9 mouse cellular contexts compared by ENCODE assay signal in genomic region chr7:35579849-35580248, GRCm38 (mm10). TPM values are rescaled to one million over a fixed set of nuclear protein-coding genes. Genes with fewer than 3 reads are reported as not detected.
DNase-seq lines count a peak whose midpoint lies in the region; ATAC-seq and TF ChIP-seq lines count a peak whose summit lies in the region.
"Had no signal": no experiment of that assay in that cellular context is flagged by ENCODE, and none has a peak within 500 bp of the region (broad histone marks: within the 10 kb centered on the region; RNA-seq: fewer than 3 reads in every experiment).

No protein-coding gene starts in this region.

- no peak overlapping the region for H3K4me2 ChIP-seq in heart, postnatal 0 days (ENCODE audit: low read depth, low read length)

- ATAC-seq in heart, postnatal 0 days (ENCODE audit: insufficient read depth, low read depth) = no peak

- intact Hi-C loops in heart, postnatal 25 days (cut with DNase I) = loop anchor here (10.0 kb wide), 1 partner anchor 245 kb away; the partner anchor contains the start of gene Rhpn2

- no peaks in the 10 kb centered on the region for H3K9me3 ChIP-seq in heart, postnatal 0 days (replicated peaks; ENCODE audit: control insufficient read depth, low read length)

- H3K36me3 ChIP-seq in heart, postnatal 0 days (replicated peaks; ENCODE audit: control insufficient read depth, insufficient read depth, low read length) = no peaks in the 10 kb centered on the region

- no peak overlapping the region for H3K9ac ChIP-seq in heart, postnatal 0 days (replicated peaks; ENCODE audit: low read depth, low read length)

- DNase-seq in heart, postnatal 0 days (ENCODE audit: low spot score) = no peak
- no peak for DNase-seq in heart, postnatal 25 days (ENCODE audit: low spot score)
- peak; percentile 26 for DNase-seq in urinary bladder, postnatal 25 days (ENCODE audit: low spot score)
- DNase-seq in urinary bladder, postnatal 10 days (ENCODE audit: low spot score) = no peak
- peak; percentile 33 for DNase-seq in lung, adult 2 months
- peak; percentile 34 for DNase-seq in testis, postnatal 14 days (ENCODE audit: low spot score)
- no peak for DNase-seq in layer of hippocampus, adult 8-10 months (ENCODE audit: low spot score in 2 of 2)

- peak; percentile 57 for TF ChIP-seq CTCF in heart, postnatal 0 days (IDR thresholded peaks at IDR 0.05; ENCODE audit: low read depth)
- TF ChIP-seq CTCF in cortical plate, adult 2 months (IDR thresholded peaks at IDR 0.05; ENCODE audit: extremely low read depth, insufficient read depth, low read length) = peak; percentile 49; the same call in 1 of the 2 replicates
- peak; percentile 80 for TF ChIP-seq CTCF in lung, adult 2 months (IDR thresholded peaks at IDR 0.05; ENCODE audit: insufficient read depth, low read length)

- H3K4me1 ChIP-seq in heart, postnatal 0 days (ENCODE audit: control insufficient read depth, insufficient read depth) = 0 out of 2 replicates have a peak, but pooled peaks cover 7% of the 10 kb centered on the region
- no peaks in the 10 kb centered on the region for H3K4me1 ChIP-seq in cortical plate, adult 2 months (ENCODE audit: control insufficient read depth, insufficient read depth, low read length)
- H3K4me1 ChIP-seq in lung, adult 2 months (ENCODE audit: control insufficient read depth, insufficient read depth, low read length) = peaks cover under 1% of the 10 kb centered on the region; the same call in 1 of the 2 replicates

- peaks cover 26% of the 10 kb centered on the region for H3K27me3 ChIP-seq in heart, postnatal 0 days (ENCODE audit: control insufficient read depth, insufficient read depth, low read length)

- no peak for TF ChIP-seq EP300 in heart, postnatal 0 days (IDR thresholded peaks at IDR 0.05; ENCODE audit: low read depth)

- H3K4me3 ChIP-seq in heart, postnatal 0 days (ENCODE audit: low read depth, low read length) = no peak overlapping the region
- H3K4me3 ChIP-seq in cortical plate, adult 2 months (ENCODE audit: insufficient read depth, low read length) = no peak overlapping the region
- H3K4me3 ChIP-seq in lung, adult 2 months (replicated peaks; ENCODE audit: extremely low read depth, low read depth, low read length) = no peak overlapping the region
- H3K4me3 ChIP-seq: erythroblast, embryonic 14.5 days had no signal

- no peak overlapping the region for H3K27ac ChIP-seq in heart, postnatal 0 days (ENCODE audit: low read depth)
- H3K27ac ChIP-seq in cortical plate, adult 2 months (ENCODE audit: insufficient read depth, low read length) = no peak overlapping the region

- no peak for TF ChIP-seq POLR2A in cortical plate, adult 2 months (IDR thresholded peaks at IDR 0.05; ENCODE audit: extremely low read depth, insufficient read depth, low read length)
- TF ChIP-seq POLR2A in lung, adult 2 months (IDR thresholded peaks at IDR 0.05; ENCODE audit: borderline replicate concordance, extremely low read depth, low read depth, low read length) = no peak

- 38% methylated on average over 4 of the region's 4 CpGs for WGBS in heart, postnatal 0 days
- 35% methylated on average over 4 of the region's 4 CpGs for WGBS in lung, adult 2 months

RNA-seq across cellular contexts. Expression of gene Rgs9bp, which starts 5.5 kb away (rescaled TPM):
- under 0.01 TPM in 1 of 2 replicates, not detected in the other for total RNA-seq in heart, postnatal 0 days (2014; rRNA removed; ENCODE audit: low replicate concordance)
- polyA plus RNA-seq in heart, postnatal 0 days (2015; fragmentation: Nextera tagmentation; extraction: Ambion mirVana) = 0.04 and 0.07 TPM in 2 replicates
- total RNA-seq in heart, postnatal 25 days (2021) = under 1 TPM; 0.03 to 0.06 TPM
- polyA plus RNA-seq in cortical plate, adult 2 months (2012; rRNA removed) = 0.08 TPM in 2 replicates
- 0.06 and 0.11 TPM in 2 replicates for polyA plus RNA-seq in lung, adult 2 months (2012; rRNA removed)
- total RNA-seq in layer of hippocampus, adult 8-10 months (2022) = under 1 TPM; 0.25 to 0.45 (median 0.29) TPM
- polyA plus RNA-seq: erythroblast, embryonic 14.5 days had no signal

RNA-seq across cellular contexts. Expression of gene Ankrd27, which starts 6.2 kb away (rescaled TPM):
- 9.5 and 19.3 TPM in 2 replicates for total RNA-seq in heart, postnatal 0 days (2014; rRNA removed; ENCODE audit: low replicate concordance)
- 8.9 and 9.6 TPM in 2 replicates for polyA plus RNA-seq in heart, postnatal 0 days (2015; fragmentation: Nextera tagmentation; extraction: Ambion mirVana)
- 10 to 100 TPM; 12.3 to 12.6 TPM for total RNA-seq in heart, postnatal 25 days (2021)
- polyA plus RNA-seq in cortical plate, adult 2 months (2012; rRNA removed) = 34.9 and 38.0 TPM in 2 replicates
- polyA plus RNA-seq in lung, adult 2 months (2012; rRNA removed) = 23.4 and 28.7 TPM in 2 replicates
- total RNA-seq in layer of hippocampus, adult 8-10 months (2022) = 10 to 100 TPM; 38.4 to 49.5 (median 43.6) TPM

RNA-seq across cellular contexts. Expression of gene Nudt19, which starts 23.7 kb away (rescaled TPM):
- 75.2 and 76.6 TPM in 2 replicates for total RNA-seq in heart, postnatal 0 days (2014; rRNA removed; ENCODE audit: low replicate concordance)
- 133 and 136 TPM in 2 replicates for polyA plus RNA-seq in heart, postnatal 0 days (2015; fragmentation: Nextera tagmentation; extraction: Ambion mirVana)
- total RNA-seq in heart, postnatal 25 days (2021) = 10 to 100 TPM; 75.1 to 83.7 TPM
- 123 and 129 TPM in 2 replicates for polyA plus RNA-seq in cortical plate, adult 2 months (2012; rRNA removed)
- 20.6 and 22.3 TPM in 2 replicates for polyA plus RNA-seq in lung, adult 2 months (2012; rRNA removed)
- total RNA-seq in layer of hippocampus, adult 8-10 months (2022) = 10 to 100 TPM; 65.4 to 80.5 (median 73.1) TPM

RNA-seq across cellular contexts. Expression of gene Tdrd12, which starts 42.3 kb away (rescaled TPM):
- total RNA-seq in heart, postnatal 0 days (2014; rRNA removed; ENCODE audit: low replicate concordance) = not detected in 2 replicates
- polyA plus RNA-seq in heart, postnatal 0 days (2015; fragmentation: Nextera tagmentation; extraction: Ambion mirVana) = 1.4 and 1.5 TPM in 2 replicates
- under 1 TPM in 1 of 2 experiments, not detected in 1; 0.42 TPM for total RNA-seq in heart, postnatal 25 days (2021)
- 0.25 and 0.40 TPM in 2 replicates for polyA plus RNA-seq in cortical plate, adult 2 months (2012; rRNA removed)
- polyA plus RNA-seq in lung, adult 2 months (2012; rRNA removed) = 0.04 and 0.06 TPM in 2 replicates
- 1 to 10 TPM in 3 of 4 experiments, under 1 TPM in 1; 0.23 to 1.7 (median 1.2) TPM for total RNA-seq in layer of hippocampus, adult 8-10 months (2022)
- polyA plus RNA-seq: erythroblast, embryonic 14.5 days had no signal

Comparison
In these comparisons a context has a peak if more than half of its experiments do, and no peak if none do; other contexts are left out.
1. DNase-seq: peak in urinary bladder, postnatal 25 days (single experiment), lung, adult 2 months (single experiment) and testis, postnatal 14 days (single experiment); none in heart, postnatal 0 days (single experiment), heart, postnatal 25 days (single experiment), urinary bladder, postnatal 10 days (single experiment) and layer of hippocampus, adult 8-10 months (0 of 2).
2. Peak in every context shown above with its lines, with median percentiles within 50 percentile points of each other: CTCF ChIP-seq.